8 mouse cellular contexts compared by ENCODE assay signal in genomic region chr14:73524136-73524535, GRCm38 (mm10). TPM values are rescaled to one million over a fixed set of nuclear protein-coding genes. Genes with fewer than 3 reads are reported as not detected.
DNase-seq lines count a peak whose midpoint lies in the region; ATAC-seq and TF ChIP-seq lines count a peak whose summit lies in the region.

No protein-coding gene starts in this region.

- H3K4me2 ChIP-seq in forebrain, embryonic 12.5 days = no peak overlapping the region
- H3K4me2 ChIP-seq in forebrain, embryonic 14.5 days (ENCODE audit: low read length) = no peak overlapping the region; the same call in 1 of the 2 replicates
- H3K4me2 ChIP-seq in kidney, embryonic 15.5 days = peak overlapping the region; percentile 50
- H3K4me2 ChIP-seq in intestine, postnatal 0 days (replicated peaks; ENCODE audit: low read depth) = peak overlapping the region; percentile 53

- TF ChIP-seq CTCF in kidney, adult 2 months (conservative IDR thresholded peaks at IDR 0.05; ENCODE audit: insufficient read depth, insufficient read length, low read depth, low read length) = no peak
- no peak for TF ChIP-seq CTCF in intestine, postnatal 0 days (IDR thresholded peaks at IDR 0.05; ENCODE audit: low read depth)

- no peaks in the 10 kb centered on the region for H3K36me3 ChIP-seq in forebrain, embryonic 12.5 days (replicated peaks)
- no peaks in the 10 kb centered on the region for H3K36me3 ChIP-seq in forebrain, embryonic 14.5 days (ENCODE audit: control insufficient read depth, insufficient read depth, low read length)
- no peaks in the 10 kb centered on the region for H3K36me3 ChIP-seq in kidney, embryonic 15.5 days
- no peaks in the 10 kb centered on the region for H3K36me3 ChIP-seq in kidney, adult 2 months (ENCODE audit: control insufficient read depth, insufficient read depth, low read length)
- no peaks in the 10 kb centered on the region for H3K36me3 ChIP-seq in intestine, postnatal 0 days (ENCODE audit: control insufficient read depth, insufficient read depth)

- no peaks in the 10 kb centered on the region for H3K4me1 ChIP-seq in forebrain, embryonic 12.5 days
- H3K4me1 ChIP-seq in forebrain, embryonic 14.5 days (ENCODE audit: control insufficient read depth, insufficient read depth, low read length) = peaks cover 2% of the 10 kb centered on the region; the same call in 1 of the 2 replicates
- H3K4me1 ChIP-seq in kidney, embryonic 15.5 days = peaks cover 4% of the 10 kb centered on the region; the same call in 1 of the 2 replicates
- no peaks in the 10 kb centered on the region for H3K4me1 ChIP-seq in kidney, adult 2 months (ENCODE audit: control insufficient read depth, insufficient read depth, low read length)
- no peaks in the 10 kb centered on the region for H3K4me1 ChIP-seq in intestine, postnatal 0 days (replicated peaks; ENCODE audit: control insufficient read depth, insufficient read depth, low read length)

- no peak for DNase-seq in forebrain, embryonic 14.5 days (ENCODE audit: low spot score)
- no peak for DNase-seq in kidney, adult 2 months
- DNase-seq in 416B (ENCODE audit: low read depth) = peak; percentile 58
- no peak for DNase-seq in spleen, postnatal 36 days (ENCODE audit: low spot score in 2 of 2)

- peak; percentile 1; the same call in 1 of the 2 replicates for ATAC-seq in forebrain, embryonic 12.5 days (ENCODE audit: low FRiP score)
- no peak for ATAC-seq in forebrain, embryonic 14.5 days
- ATAC-seq in kidney, embryonic 15.5 days (replicated peaks; ENCODE audit: low FRiP score) = no peak
- no peak for ATAC-seq in intestine, postnatal 0 days
- ATAC-seq in megakaryocyte progenitor cell, adult 5-6 weeks (replicated peaks; ENCODE audit: poor library complexity) = no peak

- H3K9me3 ChIP-seq in forebrain, embryonic 12.5 days = no peaks in the 10 kb centered on the region
- H3K9me3 ChIP-seq in forebrain, embryonic 14.5 days (replicated peaks; ENCODE audit: control insufficient read depth, low read length) = no peaks in the 10 kb centered on the region
- no peaks in the 10 kb centered on the region for H3K9me3 ChIP-seq in kidney, embryonic 15.5 days (replicated peaks)
- H3K9me3 ChIP-seq in intestine, postnatal 0 days (ENCODE audit: control insufficient read depth) = no peaks in the 10 kb centered on the region

- 0 out of 2 replicates have a peak, but pooled peaks cover 5% of the 10 kb centered on the region for H3K27me3 ChIP-seq in forebrain, embryonic 12.5 days
- no peaks in the 10 kb centered on the region for H3K27me3 ChIP-seq in forebrain, embryonic 14.5 days (replicated peaks; ENCODE audit: control insufficient read depth, insufficient read depth, low read length)
- no peaks in the 10 kb centered on the region for H3K27me3 ChIP-seq in kidney, embryonic 15.5 days
- H3K27me3 ChIP-seq in kidney, adult 2 months (replicated peaks; ENCODE audit: control insufficient read depth, insufficient read depth, low read length) = no peaks in the 10 kb centered on the region
- H3K27me3 ChIP-seq in intestine, postnatal 0 days (replicated peaks; ENCODE audit: control insufficient read depth, insufficient read depth, low read length) = no peaks in the 10 kb centered on the region

- H3K4me3 ChIP-seq in forebrain, embryonic 12.5 days (replicated peaks) = no peak overlapping the region
- no peak overlapping the region for H3K4me3 ChIP-seq in forebrain, embryonic 14.5 days (ENCODE audit: low read depth, low read length)
- no peak overlapping the region for H3K4me3 ChIP-seq in kidney, embryonic 15.5 days (replicated peaks)
- H3K4me3 ChIP-seq in kidney, adult 2 months (ENCODE audit: insufficient read depth, low read depth, low read length) = no peak overlapping the region
- H3K4me3 ChIP-seq in intestine, postnatal 0 days (ENCODE audit: low read depth, low read length) = no peak overlapping the region; the same call in 1 of the 2 replicates

- whole genome bisulfite sequencing in forebrain, embryonic 12.5 days = 72% methylated on average over 3 of the region's 3 CpGs
- 65% methylated on average over 3 of the region's 3 CpGs for WGBS in forebrain, embryonic 14.5 days
- WGBS in kidney, embryonic 15.5 days = 70% methylated on average over 3 of the region's 3 CpGs
- 67% methylated on average over 3 of the region's 3 CpGs for WGBS in kidney, adult 2 months
- 70% methylated on average over 3 of the region's 3 CpGs for WGBS in intestine, postnatal 0 days

- no peak overlapping the region for H3K9ac ChIP-seq in forebrain, embryonic 12.5 days
- H3K9ac ChIP-seq in forebrain, embryonic 14.5 days (ENCODE audit: low read length) = no peak overlapping the region
- 0 out of 2 replicates have a peak overlapping the region, but pooled peaks have one; percentile 7 for H3K9ac ChIP-seq in kidney, embryonic 15.5 days
- H3K9ac ChIP-seq in intestine, postnatal 0 days (ENCODE audit: low read depth, low read length) = no peak overlapping the region

- H3K27ac ChIP-seq in forebrain, embryonic 12.5 days = no peak overlapping the region
- H3K27ac ChIP-seq in forebrain, embryonic 14.5 days (ENCODE audit: low read depth, low read length) = no peak overlapping the region
- no peak overlapping the region for H3K27ac ChIP-seq in kidney, embryonic 15.5 days
- H3K27ac ChIP-seq in kidney, adult 2 months (ENCODE audit: insufficient read depth, low read depth, low read length) = no peak overlapping the region
- no peak overlapping the region for H3K27ac ChIP-seq in intestine, postnatal 0 days (ENCODE audit: low read depth, low read length)

- no peak for TF ChIP-seq POLR2A in kidney, adult 2 months (IDR thresholded peaks at IDR 0.05; ENCODE audit: low read depth, low read length)

RNA-seq across cellular contexts. Expression of gene Sucla2, which starts 1.0 kb away (rescaled TPM):
- polyA plus RNA-seq in forebrain, embryonic 12.5 days (2016; fragmentation: Nextera tagmentation; extraction: Ambion mirVana) = 100 and 108 TPM in 2 replicates
- polyA plus RNA-seq in forebrain, embryonic 14.5 days (2014; fragmentation: Nextera tagmentation; extraction: Ambion mirVana) = 111 and 122 TPM in 2 replicates
- polyA plus RNA-seq in kidney, embryonic 15.5 days (2015; fragmentation: Nextera tagmentation; extraction: Ambion mirVana) = 122 and 126 TPM in 2 replicates
- 34.9 and 55.4 TPM in 2 replicates for polyA plus RNA-seq in kidney, adult 2 months (2012; rRNA removed)
- 185 and 202 TPM in 2 replicates for polyA plus RNA-seq in intestine, postnatal 0 days (2015; fragmentation: Nextera tagmentation; extraction: Ambion mirVana)
- 73.1 and 73.6 TPM in 2 replicates for total RNA-seq in megakaryocyte progenitor cell, adult 5-6 weeks (2015)
- total RNA-seq in megakaryocyte progenitor cell, adult 5-6 weeks (2017) = 104 and 117 TPM in 2 replicates

RNA-seq across cellular contexts. Expression of gene Med4, which starts 14.3 kb away (rescaled TPM):
- 98.8 and 100 TPM in 2 replicates for polyA plus RNA-seq in forebrain, embryonic 12.5 days (2016; fragmentation: Nextera tagmentation; extraction: Ambion mirVana)
- polyA plus RNA-seq in forebrain, embryonic 14.5 days (2014; fragmentation: Nextera tagmentation; extraction: Ambion mirVana) = 99.3 and 100.0 TPM in 2 replicates
- polyA plus RNA-seq in kidney, embryonic 15.5 days (2015; fragmentation: Nextera tagmentation; extraction: Ambion mirVana) = 89.4 and 91.6 TPM in 2 replicates
- 11.8 and 13.6 TPM in 2 replicates for polyA plus RNA-seq in kidney, adult 2 months (2012; rRNA removed)
- 30.9 and 31.7 TPM in 2 replicates for polyA plus RNA-seq in intestine, postnatal 0 days (2015; fragmentation: Nextera tagmentation; extraction: Ambion mirVana)
- total RNA-seq in megakaryocyte progenitor cell, adult 5-6 weeks (2015) = 39.9 and 42.8 TPM in 2 replicates
- 65.7 and 71.0 TPM in 2 replicates for total RNA-seq in megakaryocyte progenitor cell, adult 5-6 weeks (2017)

RNA-seq across cellular contexts. Expression of gene Nudt15, which starts 23.9 kb away (rescaled TPM):
- polyA plus RNA-seq in forebrain, embryonic 12.5 days (2016; fragmentation: Nextera tagmentation; extraction: Ambion mirVana) = 12.3 and 13.0 TPM in 2 replicates
- polyA plus RNA-seq in forebrain, embryonic 14.5 days (2014; fragmentation: Nextera tagmentation; extraction: Ambion mirVana) = 8.2 and 9.1 TPM in 2 replicates
- 7.6 and 8.4 TPM in 2 replicates for polyA plus RNA-seq in kidney, embryonic 15.5 days (2015; fragmentation: Nextera tagmentation; extraction: Ambion mirVana)
- polyA plus RNA-seq in kidney, adult 2 months (2012; rRNA removed) = 1.4 and 1.7 TPM in 2 replicates
- polyA plus RNA-seq in intestine, postnatal 0 days (2015; fragmentation: Nextera tagmentation; extraction: Ambion mirVana) = 2.5 and 2.8 TPM in 2 replicates
- 4.6 and 5.6 TPM in 2 replicates for total RNA-seq in megakaryocyte progenitor cell, adult 5-6 weeks (2015)
- total RNA-seq in megakaryocyte progenitor cell, adult 5-6 weeks (2017) = 4.6 and 6.1 TPM in 2 replicates

Comparison
In these comparisons a context has a peak if more than half of its experiments do, and no peak if none do; other contexts are left out.
1. H3K4me2 ChIP-seq: peak in kidney, embryonic 15.5 days (single experiment) and intestine, postnatal 0 days (single experiment); none in forebrain, embryonic 12.5 days (single experiment) and forebrain, embryonic 14.5 days (single experiment).